Mouse (Mus musculus) MEL (cell line): ENCODE measurements around the gene Vps26c.

Experiments used
- CTCF ChIP-seq, 3 experiments: IDR thresholded peaks in 2 of 3; conservative IDR thresholded peaks in 1 of 3; 2 replicates each; pipeline ENCODE4 v1.5.1; 2011 to 2012; ENCODE audit warnings: low read length in 3 of 3, low read depth in 2 of 3, mild to moderate bottlenecking in 2 of 3, improper control_type of control experiment in 1 of 3, inconsistent platforms in 1 of 3, mixed read lengths in 1 of 3, moderate library complexity in 1 of 3; ENCODE audit not compliant: control insufficient read depth in 1 of 3, insufficient read depth in 1 of 3, poor library complexity in 1 of 3, severe bottlenecking in 1 of 3
- GABPA ChIP-seq: IDR thresholded peaks from 2 replicates; pipeline ENCODE4 v1.6.1; 2012; ENCODE audit warnings: low read depth, mild to moderate bottlenecking, inconsistent platforms, low read length, improper control_type of control experiment, moderate library complexity
- POLR2A ChIP-seq, 2 experiments: IDR thresholded peaks; 2 replicates each; pipeline ENCODE4 v1.6.1; 2011 to 2012; ENCODE audit warnings: low read length in 2 of 2, mild to moderate bottlenecking in 2 of 2, control low read depth in 1 of 2, improper control_type of control experiment in 1 of 2, low read depth in 1 of 2, moderate library complexity in 1 of 2; ENCODE audit not compliant: control insufficient read depth in 1 of 2, insufficient read depth in 1 of 2, poor library complexity in 1 of 2
- TAL1 ChIP-seq: IDR thresholded peaks from 2 replicates; pipeline ENCODE4 v1.6.1; 2012; ENCODE audit warnings: mild to moderate bottlenecking, inconsistent platforms, low read length, moderate library complexity, mixed read lengths

GRCm38 (mm10) chr16:94566124-94566523 is 39.5 kb upstream of the Vps26c start:
- no peak for TF ChIP-seq CTCF (IDR thresholded peaks at IDR 0.05 in 2 of 3, conservative IDR thresholded peaks at IDR 0.05 in 1 of 3; ENCODE audit: control insufficient read depth in 1 of 3, insufficient read depth in 1 of 3, low read depth in 2 of 3, low read length in 3 of 3, poor library complexity in 1 of 3, severe bottlenecking in 1 of 3)
- no peak for TF ChIP-seq POLR2A (IDR thresholded peaks at IDR 0.05; ENCODE audit: control insufficient read depth in 1 of 2, insufficient read depth in 1 of 2, low read depth in 1 of 2, low read length in 2 of 2, poor library complexity in 1 of 2)
- no peak for TF ChIP-seq TAL1
- no peak for TF ChIP-seq GABPA
